36 mouse cellular contexts compared by ENCODE assay signal in the genomic region with DNA sequence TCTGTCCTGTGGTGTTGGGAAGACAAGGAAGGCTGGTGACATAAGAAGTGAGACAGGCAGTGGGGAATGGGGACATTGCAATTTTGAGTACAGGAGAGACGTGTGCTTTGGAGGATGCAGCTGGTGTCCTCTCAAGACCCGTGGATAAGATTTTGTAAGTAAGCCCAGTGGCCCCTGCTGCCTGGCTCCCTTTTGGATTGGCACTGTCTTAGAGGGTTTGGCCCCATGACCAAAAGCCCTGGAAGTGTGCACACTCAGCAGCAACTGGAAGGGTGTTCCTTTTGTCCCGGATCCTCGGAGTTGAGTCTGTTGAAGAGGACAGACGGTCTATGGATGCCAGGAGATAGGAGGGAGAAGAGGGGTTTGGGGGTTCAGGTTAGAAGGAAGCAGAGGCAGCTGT. TPM values are rescaled to one million over a fixed set of nuclear protein-coding genes. Genes with fewer than 3 reads are reported as not detected.
DNase-seq lines count a peak whose midpoint lies in the region; ATAC-seq and TF ChIP-seq lines count a peak whose summit lies in the region.
"Had no signal": no experiment of that assay in that cellular context is flagged by ENCODE, and none has a peak within 500 bp of the region (broad histone marks: within the 10 kb centered on the region; RNA-seq: fewer than 3 reads in every experiment).

No protein-coding gene starts in this region.

- intact Hi-C loops in left cerebral cortex, postnatal 4 days (cut with DNase I) = no loop called here

- TF ChIP-seq CTCF in kidney, adult 2 months (conservative IDR thresholded peaks at IDR 0.05; ENCODE audit: insufficient read depth, insufficient read length, low read depth, low read length) = no peak

- ATAC-seq in forebrain, embryonic 16.5 days = no peak
- ATAC-seq: forebrain, embryonic 15.5 days; inflammation-experienced regulatory T-cells, adult 6 months; midbrain, embryonic 16.5 days had no signal

- WGBS in kidney, adult 2 months = 61% methylated on average over 5 of the region's 5 CpGs
- 90% methylated on average over 5 of the region's 5 CpGs for WGBS in forebrain, embryonic 16.5 days

- H3K9ac ChIP-seq in forebrain, embryonic 16.5 days (replicated peaks; ENCODE audit: low read depth, low read length) = no peak overlapping the region
- H3K9ac ChIP-seq: embryonic facial prominence, embryonic 13.5 days; forebrain, embryonic 15.5 days; hindbrain, embryonic 15.5 days; limb, embryonic 12.5 days; liver, embryonic 15.5 days; lung, embryonic 14.5 days; stomach, embryonic 15.5 days had no signal

- H3K27ac ChIP-seq in kidney, adult 2 months (ENCODE audit: insufficient read depth, low read depth, low read length) = peak overlapping the region; percentile 37
- H3K27ac ChIP-seq in forebrain, embryonic 16.5 days (ENCODE audit: low read length) = no peak overlapping the region
- H3K27ac ChIP-seq: embryonic facial prominence, embryonic 13.5 days; forebrain, embryonic 10.5 days; forebrain, embryonic 15.5 days; gastrocnemius, adult 2 months; hindbrain, embryonic 10.5 days; hindbrain, embryonic 15.5 days; kidney, postnatal 0 days; limb, embryonic 12.5 days; liver, embryonic 15.5 days; stomach, embryonic 15.5 days had no signal

- no peaks in the 10 kb centered on the region for H3K9me3 ChIP-seq in forebrain, embryonic 16.5 days (ENCODE audit: control insufficient read depth, low read length)
- H3K9me3 ChIP-seq: forebrain, embryonic 15.5 days; G1E; hindbrain, embryonic 15.5 days; liver, embryonic 15.5 days; stomach, embryonic 15.5 days had no signal

- H3K27me3 ChIP-seq in kidney, adult 2 months (replicated peaks; ENCODE audit: control insufficient read depth, insufficient read depth, low read length) = no peaks in the 10 kb centered on the region
- no peaks in the 10 kb centered on the region for H3K27me3 ChIP-seq in forebrain, embryonic 16.5 days (replicated peaks; ENCODE audit: control insufficient read depth, insufficient read depth, low read length)
- H3K27me3 ChIP-seq: forebrain, embryonic 15.5 days; hindbrain, embryonic 15.5 days; liver, embryonic 15.5 days; stomach, embryonic 15.5 days had no signal

- TF ChIP-seq POLR2A in kidney, adult 2 months (IDR thresholded peaks at IDR 0.05; ENCODE audit: low read depth, low read length) = no peak

- H3K4me2 ChIP-seq in forebrain, embryonic 16.5 days (ENCODE audit: low read length) = no peak overlapping the region
- H3K4me2 ChIP-seq: embryonic facial prominence, embryonic 13.5 days; forebrain, embryonic 15.5 days; hindbrain, embryonic 15.5 days; limb, embryonic 12.5 days; liver, embryonic 15.5 days; lung, embryonic 14.5 days; midbrain, embryonic 11.5 days; stomach, embryonic 15.5 days had no signal

- peaks cover 44% of the 10 kb centered on the region for H3K4me1 ChIP-seq in kidney, adult 2 months (ENCODE audit: control insufficient read depth, insufficient read depth, low read length)
- peaks cover 16% of the 10 kb centered on the region for H3K4me1 ChIP-seq in forebrain, embryonic 16.5 days (replicated peaks; ENCODE audit: control insufficient read depth, insufficient read depth, low read length)
- H3K4me1 ChIP-seq: embryonic facial prominence, embryonic 13.5 days; limb, embryonic 12.5 days; liver, embryonic 15.5 days; stomach, embryonic 15.5 days had no signal

- H3K36me3 ChIP-seq in kidney, adult 2 months (ENCODE audit: control insufficient read depth, insufficient read depth, low read length) = no peaks in the 10 kb centered on the region
- H3K36me3 ChIP-seq in forebrain, embryonic 16.5 days (ENCODE audit: control insufficient read depth, insufficient read depth) = no peaks in the 10 kb centered on the region
- H3K36me3 ChIP-seq: embryonic facial prominence, embryonic 13.5 days; forebrain, embryonic 10.5 days; forebrain, embryonic 15.5 days; G1E; hindbrain, embryonic 10.5 days; hindbrain, embryonic 15.5 days; limb, embryonic 12.5 days; liver, embryonic 15.5 days; stomach, embryonic 15.5 days had no signal

- peak; percentile 2 for DNase-seq in adrenal gland, postnatal 14 days
- DNase-seq in adrenal gland, postnatal 10 days = no peak
- peak; percentile 17 for DNase-seq in kidney, adult 2 months
- no peak for DNase-seq in kidney, postnatal 4 days
- DNase-seq in left cerebral cortex, postnatal 4 days = peak; percentile 5
- DNase-seq in left cerebral cortex, adult 11 months (ENCODE audit: low spot score) = no peak
- DNase-seq in thymus, postnatal 4 days = no peak
- DNase-seq: lung, embryonic 14.5 days; right cerebral cortex, postnatal 25 days; thymus, postnatal 25 days had no signal

- no peak overlapping the region for H3K4me3 ChIP-seq in kidney, adult 2 months (ENCODE audit: insufficient read depth, low read depth, low read length)
- H3K4me3 ChIP-seq in forebrain, embryonic 16.5 days (replicated peaks; ENCODE audit: low read length) = no peak overlapping the region
- H3K4me3 ChIP-seq: embryonic facial prominence, embryonic 13.5 days; forebrain, embryonic 10.5 days; forebrain, embryonic 15.5 days; gastrocnemius, adult 2 months; hindbrain, embryonic 10.5 days; hindbrain, embryonic 15.5 days; limb, embryonic 12.5 days; liver, embryonic 15.5 days; stomach, embryonic 15.5 days had no signal

RNA-seq across cellular contexts. Expression of gene Slc22a12, which starts 2.6 kb away (rescaled TPM):
- 0.64 TPM in 1 of 2 replicates, not detected in the other for total RNA-seq in adrenal gland, postnatal 14 days (2021)
- total RNA-seq in adrenal gland, postnatal 10 days (2021) = not detected
- 1,526 and 1,915 TPM in 2 replicates for polyA plus RNA-seq in kidney, adult 2 months (2012; rRNA removed)
- total RNA-seq in left cerebral cortex, postnatal 4 days (2021) = under 1 TPM in 1 of 2 experiments, not detected in 1; 0.30 TPM
- polyA plus RNA-seq in forebrain, embryonic 16.5 days (2015; fragmentation: Nextera tagmentation; extraction: Ambion mirVana) = not detected in 2 replicates
- total RNA-seq: adrenal gland, postnatal 25 days; common myeloid progenitor, adult 5-6 weeks; G1E; gastrocnemius, adult 2 months; gastrocnemius, postnatal 4 days; heart, postnatal 14 days; left cerebral cortex, adult 18-20 months; liver, adult 2 months; megakaryocyte, adult 5-6 weeks; neutrophil, adult 5-6 weeks had no signal
- polyA plus RNA-seq: C2C12; embryonic facial prominence, embryonic 13.5 days; forebrain, embryonic 10.5 days; forebrain, embryonic 15.5 days; G1E; heart, embryonic 14.5 days; hindbrain, embryonic 10.5 days; hindbrain, embryonic 15.5 days; inflammation-experienced regulatory T-cells, adult 6 months; limb, embryonic 12.5 days; liver, adult 2 months; liver, embryonic 15.5 days; lung, embryonic 14.5 days; midbrain, embryonic 11.5 days; neural tube, embryonic 11.5 days; stomach, embryonic 15.5 days had no signal

Comparison
In these comparisons a context has a peak if more than half of its experiments do, and no peak if none do; other contexts are left out.
1. DNase-seq: peak in adrenal gland, postnatal 14 days (single experiment), kidney, adult 2 months (single experiment) and left cerebral cortex, postnatal 4 days (single experiment); none in adrenal gland, postnatal 10 days (single experiment), kidney, postnatal 4 days (0 of 2), left cerebral cortex, adult 11 months (single experiment) and thymus, postnatal 4 days (single experiment).